In genomic region chr10:10944003-10944402, GRCm38 (mm10) we compare ENCODE assay signal across 14 mouse cellular contexts.
"Had no signal": no experiment of that assay in that cellular context is flagged by ENCODE, and none has a peak within 500 bp of the region (broad histone marks: within the 10 kb centered on the region; RNA-seq: fewer than 3 reads in every experiment).

No protein-coding gene starts in this region.

- DNase-seq: cerebellum, postnatal 10 days; cerebellum, postnatal 14 days; cerebellum, postnatal 25 days; cerebellum, postnatal 36 days; embryo, embryonic 11 days; forebrain, postnatal 0 days; gastrocnemius, adult 2 months; gastrocnemius, postnatal 10 days; gastrocnemius, postnatal 14 days; gastrocnemius, postnatal 25 days; gastrocnemius, postnatal 36 days; heart, adult 11 months; heart, adult 18-20 months; heart, adult 2 months had no signal
